Mouse (Mus musculus) left cerebral cortex, adult 11 months (tissue): ENCODE results near the gene Aftph.

Experiments used
- DNase-seq: peaks from one replicate; pipeline ENCODE4 v3.0.0; 2022; ENCODE audit warnings: low spot score

Gene Aftph

GRCm38 (mm10) chr11:20728044-20728443, 13.3 kb downstream of the Aftph start:
- DNase-seq: no peak

GRCm38 (mm10) chr11:20723572-20723971, 17.8 kb downstream of the Aftph start:
- no peak for DNase-seq

GRCm38 (mm10) chr11:20712068-20712671, 29.2 kb downstream of the Aftph start:
- DNase-seq: no peak

GRCm38 (mm10) chr11:20691000-20691399, 50.4 kb downstream of the Aftph start:
- peak; percentile 14 for DNase-seq

- no peak for DNase-seq
These were observed 59.7 kb downstream of the Aftph start for GRCm38 (mm10) chr11:20681679-20682078.

- DNase-seq: no peak
These were observed 60.6 kb downstream of the Aftph start for GRCm38 (mm10) chr11:20680781-20681180.

GRCm38 (mm10) chr11:20679396-20679795, 62.0 kb downstream of the Aftph start:
- no peak for DNase-seq

GRCm38 (mm10) chr11:20672513-20672912, 68.9 kb downstream of the Aftph start:
- no peak for DNase-seq

- DNase-seq: no peak
These were observed 69.5 kb downstream of the Aftph start for GRCm38 (mm10) chr11:20671789-20672392.

GRCm38 (mm10) chr11:20664878-20665277, 76.5 kb downstream of the Aftph start:
- DNase-seq: no peak

- no peak for DNase-seq
These were observed 77.7 kb downstream of the Aftph start for GRCm38 (mm10) chr11:20663580-20664198.

- DNase-seq: no peak
These were observed 78.6 kb downstream of the Aftph start for GRCm38 (mm10) chr11:20662811-20663210.

GRCm38 (mm10) chr11:20661652-20662051, 79.7 kb downstream of the Aftph start:
- DNase-seq: no peak

- DNase-seq: no peak
These were observed 81.0 kb downstream of the Aftph start for GRCm38 (mm10) chr11:20660111-20661097.

- no peak for DNase-seq
These were observed 82.3 kb downstream of the Aftph start for GRCm38 (mm10) chr11:20659094-20659493.

- DNase-seq: no peak
These were observed 84.7 kb downstream of the Aftph start for GRCm38 (mm10) chr11:20656711-20657057.

GRCm38 (mm10) chr11:20655795-20656710, 85.3 kb downstream of the Aftph start:
- DNase-seq: peak; percentile 61

- no peak for DNase-seq
These were observed 90.2 kb downstream of the Aftph start for GRCm38 (mm10) chr11:20651166-20651565.

- DNase-seq: no peak
These were observed 91.3 kb downstream of the Aftph start for GRCm38 (mm10) chr11:20650006-20650639.

- no peak for DNase-seq
These were observed 91.9 kb downstream of the Aftph start for GRCm38 (mm10) chr11:20649477-20649876.
